Mouse (Mus musculus) A20 (cell line): ENCODE data around the gene Rora.

Experiments
- DNase-seq: peaks from one replicate; pipeline ENCODE4 v3.0.0-alpha.2; 2011; ENCODE audit warnings: low read depth, low spot score

Gene Rora

GRCm38 (mm10) chr9:69289056-69290017 is 635.8 kb downstream of the Rora start:
- DNase-seq: no peak

DNA sequence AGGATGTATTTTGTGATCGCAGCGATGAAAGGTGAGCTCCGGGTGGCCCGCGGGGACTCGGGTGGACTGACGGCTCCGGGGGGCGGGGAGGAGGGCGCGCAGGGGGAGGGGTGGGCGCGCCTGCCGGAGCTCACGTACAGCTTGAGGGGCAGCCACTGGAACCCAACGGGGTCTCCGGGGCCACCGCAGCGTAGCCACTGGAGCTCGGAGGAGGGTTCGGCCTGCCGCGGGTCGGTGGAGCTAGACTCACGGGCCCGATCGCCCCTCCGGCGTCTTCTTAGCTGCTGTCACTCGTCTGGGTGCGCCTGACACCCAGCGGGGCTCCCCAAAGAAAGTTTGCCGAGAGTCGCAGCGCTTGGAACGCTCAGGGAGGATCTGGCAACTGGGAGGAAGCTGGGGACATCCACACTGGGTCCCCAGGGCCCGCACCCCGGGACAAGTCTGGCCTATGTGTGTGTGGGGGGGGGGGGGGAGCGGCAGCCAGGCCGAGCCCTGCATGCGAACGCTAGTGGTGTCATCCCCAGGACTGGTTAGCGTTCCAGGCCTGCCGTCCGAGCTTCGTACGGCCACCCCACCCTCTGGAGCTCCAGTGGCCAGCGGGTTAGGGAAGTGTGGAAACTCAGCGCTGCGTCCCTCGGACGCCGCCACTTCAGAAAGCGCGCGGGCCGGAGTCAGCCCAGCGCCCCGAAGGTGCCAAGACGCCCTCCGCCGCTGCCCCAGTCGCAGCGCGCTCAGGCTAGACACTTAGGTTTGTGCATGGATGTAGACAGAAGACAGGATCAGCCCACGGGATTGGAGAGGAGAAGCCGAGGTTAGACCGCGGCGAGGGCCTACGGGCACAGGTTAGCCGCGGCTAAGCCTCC is 636.7 kb downstream of the Rora start:
- DNase-seq: no peak

- DNase-seq: no peak
These were observed 637.4 kb downstream of the Rora start for GRCm38 (mm10) chr9:69290881-69291450.

- DNase-seq: no peak
These were observed 637.9 kb downstream of the Rora start for GRCm38 (mm10) chr9:69291451-69291850.

GRCm38 (mm10) chr9:69292353-69292752 is 638.8 kb downstream of the Rora start:
- DNase-seq: no peak

DNA sequence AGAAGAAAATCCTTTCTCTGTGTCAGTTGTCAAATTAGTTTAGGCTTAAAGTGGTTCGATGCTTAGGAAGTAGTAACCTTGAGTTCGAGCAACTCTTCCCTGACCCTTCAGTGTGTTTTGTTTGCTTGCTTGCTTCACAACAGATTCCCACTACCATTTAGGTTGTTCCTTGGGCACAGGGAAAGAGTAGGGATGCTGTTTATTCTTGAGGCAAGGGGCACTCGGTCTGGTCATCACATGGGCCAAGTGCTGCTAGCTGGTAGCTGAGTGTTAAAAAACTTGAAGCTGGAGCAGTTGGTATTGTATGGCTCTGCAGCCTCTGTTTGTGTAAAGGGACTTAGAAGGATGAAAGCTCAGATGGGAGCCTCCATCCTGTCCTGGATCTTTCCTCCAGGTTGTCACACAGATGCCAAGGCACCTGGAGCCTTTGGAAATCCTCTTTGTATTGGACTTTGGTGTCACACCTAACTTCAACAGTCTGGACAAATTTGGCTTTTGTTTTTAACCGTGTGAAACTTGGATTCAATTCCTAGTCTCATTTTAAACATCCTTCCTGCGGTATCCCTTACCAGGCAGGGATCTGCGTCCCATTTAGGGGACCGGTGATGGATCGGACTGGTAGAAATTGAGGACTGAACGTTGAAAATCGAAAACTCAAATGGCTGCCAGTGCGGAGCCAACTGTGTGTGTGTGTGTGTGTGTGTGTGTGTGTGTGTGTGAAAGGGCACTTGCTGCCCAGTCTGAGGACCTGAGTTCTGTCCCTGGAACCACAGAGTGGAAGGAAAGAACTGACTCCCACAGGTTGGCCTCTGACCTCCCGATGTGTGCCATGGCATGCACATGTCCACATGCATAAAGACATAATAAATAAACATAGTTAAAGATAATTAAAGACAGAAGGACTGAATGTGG is 639.4 kb downstream of the Rora start:
- no peak for DNase-seq

- no peak for DNase-seq
These were observed 640.1 kb downstream of the Rora start for GRCm38 (mm10) chr9:69293688-69294074.

GRCm38 (mm10) chr9:69294426-69294825 is 640.8 kb downstream of the Rora start:
- DNase-seq: no peak

GRCm38 (mm10) chr9:69294856-69295255 is 641.3 kb downstream of the Rora start:
- no peak for DNase-seq

DNA sequence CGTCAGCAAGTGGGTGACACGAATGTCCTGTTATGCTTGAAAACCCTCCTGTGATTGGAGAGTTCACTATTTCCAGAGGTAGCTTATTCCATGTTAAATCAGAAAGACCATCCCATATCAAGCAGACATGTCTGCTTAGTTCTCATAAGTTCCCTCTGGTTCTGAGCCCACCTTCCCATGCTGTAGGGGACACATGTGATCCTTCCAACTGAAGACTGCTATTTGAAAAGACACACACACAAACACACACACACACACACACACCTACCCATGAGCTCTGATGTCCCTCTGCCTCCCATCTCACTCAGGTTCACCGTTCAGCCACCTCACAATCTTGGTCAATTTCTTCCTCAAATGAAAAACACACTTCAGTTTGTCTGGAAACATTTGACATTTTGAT is 642.2 kb downstream of the Rora start:
- no peak for DNase-seq

DNA sequence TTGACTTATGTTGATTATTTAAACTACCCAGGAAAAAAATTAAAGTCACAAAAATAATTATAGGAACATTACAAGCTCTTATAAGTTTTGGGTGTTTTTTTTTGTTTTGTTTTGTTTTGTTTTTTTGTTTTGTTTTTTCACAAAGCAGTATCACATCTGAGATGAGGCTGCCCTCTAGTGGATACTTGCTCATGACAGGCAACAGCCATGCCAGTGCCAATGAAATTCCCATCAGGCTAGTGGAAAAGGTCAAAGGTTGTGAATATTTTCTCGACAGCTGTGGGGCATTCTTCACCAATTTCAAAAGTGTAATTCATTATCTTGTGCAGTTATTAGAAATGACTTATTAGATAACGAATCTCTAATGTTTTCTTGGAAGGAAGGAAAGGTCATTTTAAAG is 642.8 kb downstream of the Rora start:
- peak; percentile 10 for DNase-seq

DNA sequence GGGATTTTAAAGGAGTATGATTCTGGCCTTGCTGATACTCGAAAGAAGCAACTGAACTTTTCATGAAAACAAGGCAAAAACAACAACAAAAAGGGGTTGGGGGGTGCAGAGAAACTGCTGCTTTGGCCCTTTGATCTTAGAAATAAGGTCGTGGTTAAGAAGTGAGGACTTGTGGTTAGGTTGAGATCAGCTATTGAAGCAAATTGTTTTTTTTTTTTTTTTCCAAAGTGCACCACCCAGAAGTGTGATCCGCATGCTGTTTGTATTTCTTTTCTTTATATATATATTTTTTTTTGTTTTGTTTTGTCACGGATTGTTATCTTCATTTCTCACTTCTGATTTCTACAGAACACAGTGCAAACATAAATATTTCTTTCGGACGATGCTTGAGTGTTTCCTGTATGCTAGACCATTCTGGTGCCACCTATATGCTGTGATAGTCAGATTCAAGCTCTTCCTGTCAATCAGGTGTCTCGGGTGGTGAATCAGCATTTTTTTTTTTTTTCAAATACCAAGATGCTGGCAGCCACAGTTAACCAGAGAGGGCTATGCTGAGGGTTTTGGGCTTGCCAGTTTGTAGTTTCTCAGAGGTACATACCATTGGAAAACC is 644.3 kb downstream of the Rora start:
- DNase-seq: no peak

DNA sequence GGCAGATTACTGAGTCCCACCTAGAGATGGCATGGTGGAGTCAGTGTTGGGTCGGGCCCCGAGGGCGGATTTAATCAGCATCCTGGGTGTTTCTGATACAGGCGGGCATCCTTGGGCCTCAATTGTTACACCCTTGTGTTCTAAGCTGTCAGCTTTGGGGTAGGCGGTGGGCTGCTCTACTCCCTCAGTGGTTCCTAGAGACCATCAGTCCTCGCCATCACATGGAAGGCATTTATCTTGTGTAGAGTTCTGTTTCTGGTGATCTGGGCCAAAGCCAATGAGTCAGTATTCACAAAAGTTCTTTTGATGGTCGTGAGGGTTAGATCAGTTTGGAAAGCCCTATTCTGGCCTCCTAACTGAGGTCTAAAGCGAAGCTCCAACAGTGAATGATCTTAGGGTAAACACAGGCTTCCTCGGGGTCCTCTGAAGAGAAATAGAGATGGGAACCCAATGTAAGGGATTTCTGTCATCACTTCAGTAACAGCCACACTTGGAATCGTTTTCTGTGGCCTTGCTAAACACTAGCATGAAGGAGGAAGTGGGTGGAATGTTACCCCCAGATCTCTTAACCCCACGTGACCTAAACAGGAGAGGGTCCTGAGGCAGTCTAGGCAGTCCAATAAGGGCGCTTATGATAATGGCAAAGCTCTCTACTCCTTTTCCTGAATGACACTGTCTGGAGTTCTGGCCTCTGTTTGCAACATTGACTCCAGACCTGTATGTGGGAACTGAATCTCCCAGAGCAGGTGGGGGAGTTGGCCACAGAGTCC is 645.2 kb downstream of the Rora start:
- no peak for DNase-seq

DNA sequence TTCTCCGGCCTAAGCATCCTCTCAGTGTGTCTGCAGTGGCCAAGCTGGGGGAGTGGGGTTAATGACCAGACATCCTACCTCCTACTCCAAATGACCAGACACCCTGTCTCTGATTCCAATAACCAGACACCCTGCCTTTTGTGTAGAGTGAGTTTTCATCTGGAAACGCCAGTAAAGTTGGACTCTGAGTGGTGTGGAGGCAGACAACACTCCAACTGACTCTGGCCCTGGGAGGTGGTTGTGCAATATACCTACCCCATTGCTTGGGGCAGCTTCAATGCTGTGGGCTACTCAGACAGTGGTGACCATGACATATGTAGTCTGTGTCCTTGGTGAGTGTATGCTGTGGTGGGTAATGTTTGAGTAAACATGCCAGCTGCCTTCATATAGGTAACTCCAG is 645.9 kb downstream of the Rora start:
- DNase-seq: no peak

DNA sequence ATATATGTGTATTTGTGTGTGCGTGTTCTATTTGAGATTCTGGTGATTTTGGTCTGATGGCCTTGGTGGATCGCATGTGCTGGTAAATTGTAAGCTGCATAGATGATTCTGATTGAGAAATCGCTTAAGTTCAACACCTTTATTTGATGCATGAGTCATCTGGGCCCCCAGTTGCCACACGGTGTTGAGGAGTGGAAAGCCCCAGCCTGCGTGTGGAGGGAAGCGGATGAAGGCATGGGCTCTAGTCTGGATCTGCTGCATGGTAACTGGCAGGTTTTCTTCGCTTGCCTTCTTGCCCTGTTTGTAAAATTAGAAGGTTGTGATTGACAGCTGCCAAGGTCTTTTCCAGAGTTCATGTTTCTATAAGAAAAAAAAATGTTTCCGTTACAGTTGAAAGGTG is 646.7 kb downstream of the Rora start:
- no peak for DNase-seq

DNA sequence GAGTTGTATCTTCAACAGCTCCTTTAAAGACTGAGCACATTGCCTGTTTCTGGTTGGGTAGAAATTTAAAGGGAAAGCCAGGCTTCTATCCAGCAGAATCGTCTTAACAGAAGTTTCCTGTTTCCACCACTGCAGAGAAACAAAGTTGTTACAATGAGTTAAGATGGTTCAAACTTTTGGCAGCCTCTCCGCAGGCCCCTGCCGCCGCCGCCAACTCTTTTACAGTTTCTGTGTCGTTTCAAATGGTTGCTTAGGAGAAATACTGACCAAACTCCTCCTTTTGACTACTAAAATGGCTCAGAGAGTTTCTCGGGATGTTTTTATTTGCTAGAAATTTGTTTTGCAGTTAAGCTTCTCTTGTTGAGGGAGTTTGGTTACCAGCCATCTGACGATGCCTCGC is 647.9 kb downstream of the Rora start:
- no peak for DNase-seq

GRCm38 (mm10) chr9:69301955-69302354 is 648.4 kb downstream of the Rora start:
- no peak for DNase-seq

DNA sequence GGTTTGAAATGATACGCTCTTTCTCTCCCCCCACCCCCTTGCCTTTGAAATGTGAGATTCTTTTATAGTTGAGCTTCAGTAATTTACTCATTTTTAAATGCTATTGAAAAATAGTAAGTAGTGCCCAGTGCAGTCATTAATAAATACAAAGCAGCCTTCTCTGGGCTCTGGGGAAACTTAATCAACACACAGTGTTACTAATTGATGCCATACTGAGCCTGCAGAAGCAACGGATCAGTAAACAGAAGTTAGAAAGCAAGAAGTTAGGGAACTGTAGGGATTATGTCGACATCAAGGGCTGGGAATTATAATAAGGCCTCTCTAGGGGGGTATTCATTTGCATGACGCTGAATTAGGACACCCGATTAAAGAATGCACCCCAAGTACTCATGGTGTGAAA is 649.3 kb downstream of the Rora start:
- no peak for DNase-seq

- DNase-seq: no peak
These were observed 649.9 kb downstream of the Rora start for GRCm38 (mm10) chr9:69303346-69303944.

DNA sequence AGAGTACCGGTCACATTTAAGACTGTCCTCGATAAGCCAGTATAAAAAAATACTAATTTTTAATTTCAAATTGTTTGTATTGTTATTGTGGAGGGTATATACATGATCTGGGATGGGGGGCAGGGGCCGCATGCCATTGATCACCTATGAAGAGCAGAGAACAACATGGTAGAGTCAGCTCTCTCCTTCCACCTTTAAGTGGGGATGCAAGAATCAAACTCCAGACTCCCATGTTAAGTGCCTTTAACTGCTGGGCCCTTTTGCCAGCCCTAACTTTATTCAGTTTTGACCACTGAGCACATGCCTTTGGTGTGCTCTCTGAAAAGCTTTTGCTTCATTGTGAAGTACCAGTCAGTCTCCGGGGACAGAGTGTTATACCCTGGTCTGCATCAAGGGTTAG is 650.4 kb downstream of the Rora start:
- no peak for DNase-seq
